Mouse (Mus musculus) myocyte (in vitro differentiated cells): Measurements from ENCODE around the gene Hmgcll1. TPM values are rescaled to one million over a fixed set of nuclear protein-coding genes. Genes with fewer than 3 reads are reported as not detected.

Experiments
- H3K27me3 ChIP-seq: one replicate; pipeline ENCODE4 v1.6.1; 2011; ENCODE audit not compliant: control insufficient read depth, insufficient read depth, insufficient read length
- H3K36me3 ChIP-seq: one replicate; pipeline ENCODE4 v1.6.1; 2011; ENCODE audit not compliant: control insufficient read depth, insufficient read depth
- H3K4me2 ChIP-seq: one replicate; pipeline ENCODE4 v1.6.1; 2011; ENCODE audit warnings: low read depth, control low read depth
- H3K4me3 ChIP-seq: one replicate; pipeline ENCODE4 v1.5.1; 2011; ENCODE audit warnings: mild to moderate bottlenecking, control low read depth, moderate library complexity
- H3K79me2 ChIP-seq: one replicate; pipeline ENCODE4 v1.6.1; 2011; ENCODE audit not compliant: control insufficient read depth, insufficient read depth
- H3ac ChIP-seq: one replicate; pipeline ENCODE4 v1.6.1; 2011; ENCODE audit not compliant: control insufficient read depth, insufficient read length
- CEBPB ChIP-seq: IDR thresholded peaks from 2 replicates; pipeline ENCODE4 v1.6.1; 2011; ENCODE audit warnings: mild to moderate bottlenecking, moderate library complexity; ENCODE audit not compliant: poor library complexity, insufficient read depth, severe bottlenecking
- E2F4 ChIP-seq: IDR thresholded peaks from one replicate; pipeline ENCODE4 v1.6.1; 2011; ENCODE audit warnings: mild to moderate bottlenecking, control low read depth, moderate library complexity; ENCODE audit not compliant: insufficient read depth
- MAX ChIP-seq: IDR thresholded peaks from one replicate; pipeline ENCODE4 v1.6.1; 2011; ENCODE audit warnings: low read depth, mild to moderate bottlenecking, control low read depth
- MYOD1 ChIP-seq, 3 experiments: IDR thresholded peaks; one replicate each; pipeline ENCODE4 v1.6.1; 2011; ENCODE audit warnings: control low read depth in 2 of 3, low read depth in 2 of 3, mild to moderate bottlenecking in 2 of 3, moderate library complexity in 1 of 3; ENCODE audit not compliant: insufficient read length in 2 of 3, control insufficient read depth in 1 of 3
- MYOG ChIP-seq, 3 experiments: IDR thresholded peaks; one replicate each; pipeline ENCODE4 v1.6.1; 2011; ENCODE audit warnings: control low read depth in 2 of 3, low read depth in 2 of 3, mild to moderate bottlenecking in 2 of 3; ENCODE audit not compliant: insufficient read length in 2 of 3, control insufficient read depth in 1 of 3, insufficient read depth in 1 of 3
- POLR2A ChIP-seq: IDR thresholded peaks from one replicate; pipeline ENCODE4 v1.6.1; 2011; ENCODE audit warnings: low read depth, mild to moderate bottlenecking, control low read depth, moderate library complexity; ENCODE audit not compliant: insufficient read length
- POLR2AphosphoS2 ChIP-seq: IDR thresholded peaks from one replicate; pipeline ENCODE4 v1.6.1; 2011; ENCODE audit warnings: low read depth, control low read depth; ENCODE audit not compliant: insufficient read length
- REST ChIP-seq: IDR thresholded peaks from one replicate; pipeline ENCODE4 v1.6.1; 2011; ENCODE audit warnings: mild to moderate bottlenecking, control low read depth, moderate library complexity; ENCODE audit not compliant: insufficient read depth, insufficient read length
- SRF ChIP-seq: IDR thresholded peaks from one replicate; pipeline ENCODE4 v1.6.1; 2011; ENCODE audit warnings: low read depth; ENCODE audit not compliant: control insufficient read depth, insufficient read length
- TCF12 ChIP-seq: IDR thresholded peaks from one replicate; pipeline ENCODE4 v1.6.1; 2011; ENCODE audit warnings: mild to moderate bottlenecking, control low read depth; ENCODE audit not compliant: poor library complexity, insufficient read depth, severe bottlenecking
- TCF3 ChIP-seq: IDR thresholded peaks from one replicate; pipeline ENCODE4 v1.6.1; 2011; ENCODE audit warnings: low read depth, control low read depth; ENCODE audit not compliant: insufficient read length
- USF1 ChIP-seq: IDR thresholded peaks from one replicate; pipeline ENCODE4 v1.6.1; 2011; ENCODE audit warnings: low read depth, mild to moderate bottlenecking, control low read depth, moderate library complexity
- polyA plus RNA-seq: library from polyadenylated mRNA; unstranded; fragments of >200 nt; fragmentation: generic; extraction: Trizol; gene quantifications from one replicate; pipeline ENCODE4 v1.2.1, GENCODE M21; 2012; ENCODE audit warnings: missing spikeins

Hmgcll1 gene
- 0.14 TPM for polyA plus RNA-seq

DNA sequence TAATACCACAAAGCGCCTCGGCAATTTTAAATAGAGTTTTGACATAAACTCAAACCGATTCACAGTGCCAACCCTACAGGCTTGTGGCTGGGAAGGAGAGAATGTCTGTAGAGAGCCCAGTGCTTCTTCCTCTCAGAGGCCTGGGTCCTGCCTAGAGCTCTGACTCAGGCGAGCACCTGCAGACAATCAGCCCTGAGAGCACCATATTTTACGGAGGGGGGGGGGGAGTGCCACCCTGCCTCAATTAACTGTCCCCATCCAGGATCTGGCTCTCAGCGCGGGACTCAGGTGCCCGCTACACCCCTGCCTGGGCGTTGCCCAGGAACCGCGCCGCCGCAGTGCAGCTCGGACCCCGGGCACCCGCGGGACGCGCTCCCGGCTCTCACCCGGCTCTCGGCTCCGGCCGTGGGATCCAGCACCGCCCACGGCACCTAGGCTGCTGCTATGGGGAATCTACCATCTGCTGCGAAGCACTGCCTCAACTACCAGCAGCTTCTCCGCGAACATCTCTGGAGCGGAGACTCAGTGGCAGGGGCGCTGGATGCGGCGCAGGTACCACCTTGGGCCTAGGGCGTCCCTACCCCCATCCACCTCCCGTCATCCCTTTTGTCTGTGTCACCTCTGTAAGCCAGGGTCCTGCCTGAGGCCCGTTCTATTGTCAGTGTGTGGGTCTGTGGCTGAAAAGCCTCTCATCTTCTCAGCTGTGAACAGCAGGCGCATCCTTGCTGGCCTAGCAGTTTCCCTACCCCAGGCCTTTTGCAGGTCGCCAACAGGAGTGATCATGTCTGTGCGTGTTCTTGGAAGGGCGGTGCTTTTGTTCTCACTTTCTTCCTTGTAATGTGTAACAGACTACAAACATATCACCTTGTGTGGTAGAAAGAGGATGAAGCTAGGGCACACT lies at the start of gene Hmgcll1:
Gene Hmgcll1, plus strand, starts transcription at position 225 of the 901 bp plus-strand sequence.
- no peaks in the 10 kb centered on the region for H3K27me3 ChIP-seq
- no peak within 1 kb of the TSS for H3K4me3 ChIP-seq
- no peaks in the 10 kb centered on the region for H3K36me3 ChIP-seq
- TF ChIP-seq TCF12 (no peak), TCF3 (no peak), USF1 (no peak), REST (no peak), MAX (no peak), SRF (no peak), MYOD1 (IDR thresholded peaks at IDR 0.05; ENCODE audit: control insufficient read depth in 1 of 3, insufficient read length in 2 of 3, low read depth in 2 of 3) (no peak), POLR2A (no peak), CEBPB (no peak), MYOG (IDR thresholded peaks at IDR 0.05; ENCODE audit: control insufficient read depth in 1 of 3, insufficient read depth in 1 of 3, insufficient read length in 2 of 3, low read depth in 2 of 3) (no peak), E2F4 (no peak), POLR2AphosphoS2 (no peak)
- H3K79me2 ChIP-seq: no peaks in the 10 kb centered on the region
- H3K4me2 ChIP-seq: no peak within 1 kb of the TSS
- H3ac ChIP-seq: no peak within 1 kb of the TSS

DNA sequence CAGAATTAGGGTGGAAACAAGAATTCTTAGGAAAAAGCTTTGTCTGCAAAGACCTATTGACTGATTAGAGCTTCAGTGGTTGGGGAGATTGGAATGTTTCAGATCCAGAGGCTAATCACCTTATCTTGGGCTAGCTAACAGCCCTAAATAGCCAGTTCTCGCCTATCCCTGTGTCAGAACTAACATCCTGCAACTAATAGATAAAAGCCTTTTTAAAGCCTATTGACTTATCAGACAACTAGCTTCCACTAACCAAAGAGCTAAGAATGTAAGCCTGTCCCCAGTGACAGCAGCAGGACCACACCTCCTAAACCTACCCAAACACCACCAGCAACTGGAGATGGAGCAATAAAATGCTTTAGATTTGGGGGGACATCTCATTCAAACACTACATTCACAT lies 34.6 kb upstream of the Hmgcll1 start:
- Histone ChIP-seq H3K79me2 (no peaks in the 10 kb centered on the region), H3K4me3 (no peak overlapping the region), H3K27me3 (no peaks in the 10 kb centered on the region), H3K4me2 (no peak overlapping the region), H3K36me3 (no peaks in the 10 kb centered on the region), H3ac (no peak overlapping the region)
- TF ChIP-seq SRF: no peak
- TF ChIP-seq POLR2A: no peak
- no peak for TF ChIP-seq MAX
- no peak for TF ChIP-seq POLR2AphosphoS2
- TF ChIP-seq TCF3: no peak
- TF ChIP-seq USF1: no peak
- TF ChIP-seq REST: no peak
- no peak for TF ChIP-seq MYOG (IDR thresholded peaks at IDR 0.05; ENCODE audit: control insufficient read depth in 1 of 3, insufficient read depth in 1 of 3, insufficient read length in 2 of 3, low read depth in 2 of 3)
- no peak for TF ChIP-seq MYOD1 (IDR thresholded peaks at IDR 0.05; ENCODE audit: control insufficient read depth in 1 of 3, insufficient read length in 2 of 3, low read depth in 2 of 3)
- TF ChIP-seq CEBPB: no peak
- TF ChIP-seq TCF12: no peak
- no peak for TF ChIP-seq E2F4

DNA sequence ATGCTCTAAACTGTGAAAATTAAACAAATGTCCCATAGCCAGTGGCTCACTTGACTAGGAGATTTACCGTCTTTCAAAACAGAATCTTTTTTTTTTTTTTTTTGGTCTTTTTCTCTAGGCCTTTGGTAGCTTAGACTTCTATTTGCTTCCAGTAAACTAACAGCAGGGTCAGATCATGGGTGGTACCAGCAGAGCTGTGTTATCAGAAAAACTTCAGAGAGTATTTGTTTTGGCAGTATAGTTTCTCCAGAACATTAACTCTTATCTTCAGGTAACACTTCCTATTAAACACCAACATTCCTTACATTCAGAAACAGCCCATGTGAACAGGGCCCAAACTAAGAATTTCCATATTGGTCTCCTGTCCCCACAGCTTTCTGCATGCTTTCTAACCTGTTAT lies 33.5 kb upstream of the Hmgcll1 start:
- no peaks in the 10 kb centered on the region for H3K79me2 ChIP-seq
- no peaks in the 10 kb centered on the region for H3K36me3 ChIP-seq
- no peak overlapping the region for H3K4me2 ChIP-seq
- H3ac ChIP-seq: no peak overlapping the region
- H3K4me3 ChIP-seq: no peak overlapping the region
- H3K27me3 ChIP-seq: no peaks in the 10 kb centered on the region
- TF ChIP-seq SRF (no peak), E2F4 (no peak), MAX (no peak), TCF12 (no peak), MYOD1 (IDR thresholded peaks at IDR 0.05; ENCODE audit: control insufficient read depth in 1 of 3, insufficient read length in 2 of 3, low read depth in 2 of 3) (no peak), USF1 (no peak), MYOG (IDR thresholded peaks at IDR 0.05; ENCODE audit: control insufficient read depth in 1 of 3, insufficient read depth in 1 of 3, insufficient read length in 2 of 3, low read depth in 2 of 3) (no peak), REST (no peak), CEBPB (no peak), POLR2A (no peak), POLR2AphosphoS2 (no peak), TCF3 (no peak)

DNA sequence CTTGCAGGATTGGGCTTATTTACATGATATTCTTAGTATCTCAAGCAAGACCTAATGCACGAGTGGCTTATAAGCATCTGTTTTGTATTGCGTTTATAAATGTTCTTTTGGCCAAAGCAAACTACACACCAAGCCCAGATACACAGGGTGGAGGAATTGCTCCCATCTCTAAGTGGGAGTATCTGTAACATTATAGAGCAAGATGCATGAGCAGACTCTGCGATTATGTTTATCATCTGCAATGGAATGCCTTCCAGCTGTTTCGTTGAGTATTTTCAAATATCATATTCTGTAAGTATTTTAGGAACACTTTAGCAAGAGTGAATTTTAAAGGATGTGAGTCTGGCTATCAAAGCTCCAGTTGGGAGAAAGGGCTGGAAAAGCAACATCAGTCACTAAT lies 25.2 kb upstream of the Hmgcll1 start:
- no peaks in the 10 kb centered on the region for H3K79me2 ChIP-seq
- H3ac ChIP-seq: no peak overlapping the region
- H3K36me3 ChIP-seq: no peaks in the 10 kb centered on the region
- H3K4me3 ChIP-seq: no peak overlapping the region
- H3K27me3 ChIP-seq: no peaks in the 10 kb centered on the region
- no peak overlapping the region for H3K4me2 ChIP-seq
- TF ChIP-seq CEBPB: no peak
- no peak for TF ChIP-seq MYOG (IDR thresholded peaks at IDR 0.05; ENCODE audit: control insufficient read depth in 1 of 3, insufficient read depth in 1 of 3, insufficient read length in 2 of 3, low read depth in 2 of 3)
- TF ChIP-seq TCF12: no peak
- TF ChIP-seq TCF3: no peak
- no peak for TF ChIP-seq E2F4
- no peak for TF ChIP-seq MYOD1 (IDR thresholded peaks at IDR 0.05; ENCODE audit: control insufficient read depth in 1 of 3, insufficient read length in 2 of 3, low read depth in 2 of 3)
- TF ChIP-seq MAX: no peak
- no peak for TF ChIP-seq REST
- TF ChIP-seq POLR2AphosphoS2: no peak
